Mouse (Mus musculus) urinary bladder, postnatal 25 days (tissue): ENCODE measurements around the gene B3galt6.

Experiments used
- DNase-seq: peaks from one replicate; pipeline ENCODE4 v3.0.0; 2022; ENCODE audit warnings: low spot score

B3galt6 gene

GRCm38 (mm10) chr4:155992241-155992905 is at the start of gene B3galt6, which contains the start of gene Sdf4:
Gene B3galt6, minus strand, starts transcription at chr4:155992649.
Gene Sdf4, plus strand, starts transcription at chr4:155992872.
- DNase-seq = peak; percentile 78

- no peak for DNase-seq
These were observed 42.5 kb upstream of the B3galt6 start for GRCm38 (mm10) chr4:156034901-156035300.

GRCm38 (mm10) chr4:156034301-156034700 is 41.9 kb upstream of the B3galt6 start:
- DNase-seq = no peak

- DNase-seq = no peak
These were observed 41.1 kb upstream of the B3galt6 start for GRCm38 (mm10) chr4:156033476-156034119.

GRCm38 (mm10) chr4:156032856-156033255 is 40.4 kb upstream of the B3galt6 start:
- no peak for DNase-seq

GRCm38 (mm10) chr4:156031593-156032391 is 39.3 kb upstream of the B3galt6 start:
- DNase-seq = peak; percentile 65

GRCm38 (mm10) chr4:156031255-156031592 is 38.8 kb upstream of the B3galt6 start:
- DNase-seq = no peak

- DNase-seq = no peak
These were observed 38.2 kb upstream of the B3galt6 start for GRCm38 (mm10) chr4:156030651-156031118.

GRCm38 (mm10) chr4:156028580-156028979 is 36.1 kb upstream of the B3galt6 start:
- DNase-seq = no peak

- DNase-seq = peak; percentile 46
These were observed 33.6 kb upstream of the B3galt6 start, which contains the start of gene Tnfrsf18 for GRCm38 (mm10) chr4:156026013-156026412. Gene Tnfrsf18, plus strand, starts transcription at chr4:156026164.

GRCm38 (mm10) chr4:156024184-156024583 is 31.7 kb upstream of the B3galt6 start:
- no peak for DNase-seq

GRCm38 (mm10) chr4:156023520-156023919 is 31.1 kb upstream of the B3galt6 start:
- no peak for DNase-seq

- no peak for DNase-seq
These were observed 29.5 kb upstream of the B3galt6 start for GRCm38 (mm10) chr4:156021942-156022419.

GRCm38 (mm10) chr4:156021381-156021780 is 28.9 kb upstream of the B3galt6 start:
- no peak for DNase-seq

- DNase-seq = no peak
These were observed 27.3 kb upstream of the B3galt6 start for GRCm38 (mm10) chr4:156019771-156020170.

GRCm38 (mm10) chr4:156014436-156014835 is 22.0 kb upstream of the B3galt6 start:
- DNase-seq = no peak

GRCm38 (mm10) chr4:156013637-156014036 is 21.2 kb upstream of the B3galt6 start, which contains the start of gene Tnfrsf4:
Gene Tnfrsf4, plus strand, starts transcription at chr4:156013843.
- DNase-seq = no peak

GRCm38 (mm10) chr4:156008369-156008768 is 15.9 kb upstream of the B3galt6 start:
- no peak for DNase-seq

- DNase-seq = no peak
These were observed 11.7 kb upstream of the B3galt6 start for GRCm38 (mm10) chr4:156004109-156004508.

GRCm38 (mm10) chr4:155993606-155994005 is 1.2 kb upstream of the B3galt6 start:
- DNase-seq = no peak

GRCm38 (mm10) chr4:155992906-155993547 is 578 bp upstream of the B3galt6 start:
- peak; percentile 97 for DNase-seq

GRCm38 (mm10) chr4:155991908-155992230 is 580 bp downstream of the B3galt6 start:
- no peak for DNase-seq
